Mouse (Mus musculus) left cerebral cortex, postnatal 4 days (tissue): ENCODE measurements around the gene Olfr978. TPM values are rescaled to one million over a fixed set of nuclear protein-coding genes. Genes with fewer than 3 reads are reported as not detected.
"Not testable (repeated sequence)": the region's sequence is repeated elsewhere in the genome, so short reads cannot be mapped to it uniquely, and the experiment has no call there.

Experiments used
- DNase-seq: peaks from one replicate; pipeline ENCODE4 v3.0.0-alpha.2; 2022
- intact Hi-C: fragments of 180-260 bp; cut with DNase I; formaldehyde crosslinking; loops from one replicate; pipeline ENCODE4 v1.15.1; 2025
- total RNA-seq, 2 experiments: library from RNA; stranded (reverse); gene quantifications; 2 replicates each; pipeline ENCODE4 v1.2.3; 2021

Gene Olfr978
- total RNA-seq: not detected

DNA sequence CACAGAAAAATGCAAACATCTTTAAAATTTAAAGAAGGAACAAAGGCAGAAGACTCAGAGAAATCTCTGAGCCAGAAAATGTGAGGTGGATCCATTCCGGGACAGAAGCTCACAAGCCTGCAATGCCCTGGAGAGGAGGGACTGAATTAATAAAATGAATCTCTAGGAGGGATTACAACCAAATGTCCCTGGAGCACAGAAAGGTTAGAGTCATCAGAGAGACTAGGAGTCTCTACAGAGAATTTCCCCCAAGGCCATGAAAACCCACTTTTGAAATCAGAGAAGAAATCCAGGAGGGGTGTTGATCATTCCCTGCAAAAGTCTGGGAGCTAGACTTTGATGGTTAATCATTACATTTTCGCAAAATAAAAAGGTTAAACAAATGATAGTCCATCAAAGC, at the start of gene Olfr978:
TSS of gene Olfr978 (plus strand) at position 301 of the 400 bp plus-strand sequence.
- intact Hi-C loops: no loop called here
- DNase-seq: no peak

DNA sequence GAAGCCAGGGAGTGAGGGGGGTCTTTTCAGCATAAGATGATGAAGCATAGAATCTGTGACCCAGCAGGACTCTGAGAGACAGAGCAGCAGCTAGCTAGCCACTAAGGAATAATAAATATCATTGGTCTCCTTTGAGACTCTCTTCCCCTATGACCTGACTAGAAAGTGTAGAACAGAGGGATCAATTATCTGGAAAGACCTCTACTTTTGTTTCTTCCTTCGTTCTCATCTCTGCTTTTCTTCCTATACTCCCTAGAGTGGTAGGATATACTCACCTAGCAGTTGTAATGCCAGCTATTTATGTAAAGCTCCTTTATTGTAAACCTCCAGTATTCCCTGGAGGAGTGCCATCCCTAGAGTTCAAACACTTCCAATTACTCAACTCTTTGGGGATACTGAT, 40.0 kb upstream of the Olfr978 start, which contains the start of gene Olfr975:
TSS of gene Olfr975 (minus strand) at position 101 of the 400 bp plus-strand sequence.
- DNase-seq: no peak
- intact Hi-C loops: no loop called here

DNA sequence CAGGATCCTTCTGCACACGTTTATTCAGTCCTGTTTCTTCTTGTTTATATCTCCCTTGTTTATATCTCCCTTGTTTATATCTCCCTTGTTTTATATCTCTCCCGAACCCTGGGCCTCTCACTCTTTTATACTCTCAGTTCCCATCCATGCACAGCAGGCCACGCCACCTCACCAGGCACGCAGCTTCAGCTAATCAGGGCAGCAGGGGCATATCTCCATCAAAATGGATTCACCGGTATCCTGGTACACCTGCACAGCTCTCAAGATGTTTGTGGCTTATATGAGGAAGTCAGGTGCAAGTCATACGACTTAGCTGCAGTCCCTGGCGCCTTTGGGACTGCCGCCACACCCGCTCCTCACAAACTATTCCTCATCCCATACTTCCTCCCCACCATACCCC, 30.9 kb upstream of the Olfr978 start, which contains the start of gene Olfr976:
TSS of gene Olfr976 (minus strand) at position 101 of the 400 bp plus-strand sequence.
- intact Hi-C loops, DNase-seq: not testable (repeated sequence)

DNA sequence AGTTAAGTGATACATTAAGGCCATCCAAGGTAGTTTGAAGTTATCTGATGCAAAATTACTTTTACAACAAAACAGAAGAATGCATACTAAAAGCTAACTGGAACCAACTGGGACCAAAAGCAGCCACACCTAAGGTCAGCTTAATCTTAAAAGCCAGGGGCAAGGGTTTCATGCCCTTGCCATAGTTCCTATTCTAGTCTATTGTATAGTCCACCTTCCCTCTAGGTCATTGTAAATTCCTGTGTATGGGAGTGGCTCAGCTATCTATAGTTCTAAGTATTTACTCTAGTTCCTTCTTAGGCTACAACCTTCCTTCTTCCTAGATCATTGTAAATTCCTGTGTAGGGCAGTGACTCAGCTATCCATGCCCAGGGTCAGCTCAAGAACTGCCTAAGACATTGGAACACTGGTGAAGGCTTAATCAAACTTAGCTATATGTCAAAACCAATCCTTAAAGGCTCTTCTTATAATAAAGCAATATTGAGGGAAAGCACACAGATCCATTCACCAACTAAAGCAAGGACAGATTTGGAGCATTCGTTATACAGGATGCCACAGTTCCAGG, 15.2 kb upstream of the Olfr978 start:
- intact Hi-C loops, DNase-seq: not testable (repeated sequence)

DNA sequence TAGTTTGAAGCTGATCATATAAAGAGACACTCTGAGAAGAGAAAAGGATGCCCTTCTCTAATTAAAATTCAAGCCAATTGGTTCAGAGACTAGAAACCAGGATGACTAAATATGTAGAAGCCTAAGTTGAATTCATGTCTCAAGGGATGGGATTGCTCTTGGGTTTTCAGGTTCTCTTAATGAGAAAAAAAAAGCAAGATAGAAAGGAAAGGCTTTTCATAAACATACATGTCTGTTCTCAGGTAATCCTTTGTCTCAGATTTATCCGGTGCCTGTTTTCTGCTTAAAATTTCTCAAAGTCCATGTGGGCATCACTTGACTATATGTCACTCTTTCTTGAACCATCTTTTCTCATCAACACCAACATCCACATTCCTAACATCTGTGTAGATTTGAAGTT, 11.5 kb downstream of the Olfr978 start, which contains the start of gene Olfr979:
TSS of gene Olfr979 (minus strand) at position 101 of the 400 bp plus-strand sequence.
- intact Hi-C loops: no loop called here
- DNase-seq: no peak

DNA sequence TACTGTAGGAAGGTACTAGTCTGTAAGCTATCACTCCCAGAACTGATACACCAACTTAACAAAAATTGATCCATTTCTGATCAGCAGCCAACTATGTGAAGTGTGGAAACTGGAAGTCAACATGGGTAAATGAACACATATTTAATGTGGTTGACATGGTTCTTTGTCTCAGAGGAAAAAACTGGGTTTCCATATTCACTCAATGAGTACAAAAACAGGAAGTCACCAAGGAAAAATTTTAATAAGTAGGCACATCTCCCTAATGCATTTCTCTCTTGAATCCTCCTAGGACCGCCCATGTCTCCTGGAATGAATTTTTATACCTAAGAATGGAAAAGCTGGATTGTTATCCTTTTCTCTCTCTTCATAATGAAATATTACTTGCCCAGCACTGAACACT, 17.6 kb downstream of the Olfr978 start, which contains the start of gene Olfr980:
TSS of gene Olfr980 (minus strand) at position 101 of the 400 bp plus-strand sequence.
- intact Hi-C loops: no loop called here
- no peak for DNase-seq

DNA sequence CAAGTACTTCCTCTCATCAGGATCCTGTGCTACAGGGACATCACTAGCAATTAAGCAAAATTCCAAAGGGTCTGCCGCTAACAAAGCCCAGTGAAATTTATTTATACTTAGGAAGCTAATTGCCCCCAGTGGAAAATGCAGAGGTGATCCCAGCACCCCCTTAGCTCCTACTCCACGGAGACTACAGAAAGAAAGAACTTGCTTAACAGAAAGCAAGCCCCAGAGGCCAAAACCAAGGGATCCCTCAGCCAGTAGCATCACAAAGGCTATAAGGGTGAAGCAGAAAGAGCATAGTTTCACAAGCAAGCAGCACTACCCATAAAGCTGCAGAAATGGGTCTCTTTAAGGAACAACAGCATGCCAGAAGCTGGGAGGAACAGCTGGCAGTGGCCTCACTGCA, 29.3 kb downstream of the Olfr978 start, which contains the start of gene Olfr981:
TSS of gene Olfr981 (plus strand) at position 301 of the 400 bp plus-strand sequence.
- DNase-seq: no peak
- intact Hi-C loops: no loop called here

Other genes with a start within 250 kb of the Olfr978 start
- gene Olfr967, start 245.9 kb upstream of the Olfr978 start, total RNA-seq: not detected
- not detected for gene Olfr968, start 208.9 kb upstream of the Olfr978 start, total RNA-seq
- not detected for gene Olfr969, start 201.2 kb upstream of the Olfr978 start, total RNA-seq
- not detected for gene Olfr970, start 183.3 kb upstream of the Olfr978 start, total RNA-seq
- not detected for gene Olfr971, start 155.2 kb upstream of the Olfr978 start, total RNA-seq
- not detected for gene Olfr972, start 125.7 kb upstream of the Olfr978 start, total RNA-seq
- gene Olfr229, start 84.8 kb upstream of the Olfr978 start, total RNA-seq: not detected
- not detected for gene Olfr974, start 54.6 kb upstream of the Olfr978 start, total RNA-seq
- under 1 TPM in 1 of 2 experiments, not detected in 1; 0.12 TPM for gene Olfr975, start 40.1 kb upstream of the Olfr978 start, total RNA-seq
- not detected for gene Olfr976, start 31.0 kb upstream of the Olfr978 start, total RNA-seq
- gene Olfr979, start 11.4 kb downstream of the Olfr978 start, total RNA-seq: not detected
- not detected for gene Olfr980, start 17.5 kb downstream of the Olfr978 start, total RNA-seq
- not detected for gene Olfr981, start 29.4 kb downstream of the Olfr978 start, total RNA-seq
- not detected for gene Olfr982, start 81.7 kb downstream of the Olfr978 start, total RNA-seq
- gene Olfr983, start 101.5 kb downstream of the Olfr978 start, total RNA-seq: not detected
- not detected for gene Olfr984, start 122.1 kb downstream of the Olfr978 start, total RNA-seq
- not detected for gene Olfr985, start 138.1 kb downstream of the Olfr978 start, total RNA-seq
- gene Tmem225, start 156.0 kb downstream of the Olfr978 start, total RNA-seq: not detected
- not detected for gene Olfr986, start 188.8 kb downstream of the Olfr978 start, total RNA-seq
- 1 to 10 TPM; 8.5 to 9.1 TPM for gene Zfp202, start 200.2 kb downstream of the Olfr978 start, total RNA-seq